Mouse (Mus musculus): ENCODE data around the gene Pibf1. TPM values are rescaled to one million over a fixed set of nuclear protein-coding genes. Genes with fewer than 3 reads are reported as not detected.

Pibf1 gene
- total RNA-seq (2021) (1 to 10 TPM; 8.5 to 8.9 TPM), polyA plus RNA-seq (2012; rRNA removed) (0.85 and 1.4 TPM in 2 replicates)
- long read RNA-seq, transcript Pibf1-201 (18 exons, 2,797 nt), result major isoform, 7 of 11 reads
- long read RNA-seq, partial matches to known transcripts, result 1 of 11 reads
- long read RNA-seq, other reads (novel, unspliced or antisense), result 3 of 11 reads

DNA sequence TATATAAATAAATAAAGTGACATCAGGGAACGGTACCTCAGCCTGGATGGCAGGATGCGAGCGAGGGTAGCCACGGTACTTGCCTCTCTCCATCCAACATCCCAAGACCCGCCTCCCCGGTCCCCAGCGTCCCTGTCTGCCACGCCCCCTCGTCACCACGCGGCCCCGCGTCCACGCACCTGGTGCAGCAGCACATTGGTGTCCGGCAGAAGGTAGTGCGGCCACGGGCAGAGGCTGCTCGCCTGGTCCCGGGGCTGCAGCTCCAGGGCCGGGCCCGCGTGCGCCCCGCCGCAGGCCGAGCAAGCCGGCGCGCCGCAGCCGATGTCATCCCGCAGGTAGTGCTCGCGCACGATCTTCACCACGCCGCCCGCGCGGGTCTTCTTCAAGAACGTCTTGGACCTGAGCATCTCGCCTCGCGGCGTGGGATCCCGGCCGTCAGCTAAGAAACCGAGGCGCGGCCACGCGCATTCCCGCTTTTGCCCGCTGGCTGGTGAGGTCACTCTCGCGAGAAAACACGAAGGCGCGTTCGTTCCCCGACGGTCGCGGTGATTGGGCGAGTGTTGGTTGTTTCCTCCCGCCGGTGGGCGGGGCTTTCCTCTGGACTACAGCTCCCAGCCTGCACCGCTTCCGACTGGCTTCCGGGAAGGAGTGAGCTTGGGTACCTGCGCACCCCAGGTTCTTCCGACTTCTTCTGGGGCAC, at the start of gene Pibf1, which contains the start of gene Dis3:
TSS of gene Pibf1 (plus strand) at position 158 of the 700 bp plus-strand sequence.
TSS of gene Dis3 (minus strand) at position 504 of the 700 bp plus-strand sequence.
- peak; percentile 99 for DNase-seq

DNA sequence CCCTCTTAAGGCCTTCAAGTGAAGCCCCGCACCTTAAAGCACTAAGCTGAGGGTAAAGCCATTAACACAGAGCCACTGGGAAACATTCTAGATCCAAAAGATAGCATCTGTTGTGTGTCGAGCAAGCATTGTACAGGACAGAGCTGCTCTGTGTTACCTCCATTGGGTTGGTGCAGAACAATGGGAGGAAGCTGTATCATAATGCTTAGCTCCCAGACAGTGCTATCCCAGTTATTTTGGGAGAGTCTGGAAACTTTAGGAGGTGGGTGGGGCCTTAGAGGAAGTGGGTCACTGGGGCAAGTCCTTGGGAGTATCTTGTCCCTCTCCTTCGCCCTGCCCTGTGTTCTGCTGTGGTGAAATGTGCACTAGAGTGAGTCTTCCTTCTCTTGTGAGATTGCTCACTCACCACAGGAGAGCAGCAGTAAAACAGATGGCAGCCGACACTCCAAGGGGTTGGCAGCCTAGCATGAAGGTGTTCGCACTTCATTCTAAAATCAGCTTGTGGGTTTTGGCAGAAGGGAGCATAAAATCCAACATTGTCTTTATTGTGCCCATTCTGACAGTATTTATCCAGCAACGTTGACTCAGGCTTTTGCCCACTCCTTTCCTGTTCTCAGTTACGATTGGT, 40.2 kb upstream of the Pibf1 start:
- no peak for DNase-seq

DNA sequence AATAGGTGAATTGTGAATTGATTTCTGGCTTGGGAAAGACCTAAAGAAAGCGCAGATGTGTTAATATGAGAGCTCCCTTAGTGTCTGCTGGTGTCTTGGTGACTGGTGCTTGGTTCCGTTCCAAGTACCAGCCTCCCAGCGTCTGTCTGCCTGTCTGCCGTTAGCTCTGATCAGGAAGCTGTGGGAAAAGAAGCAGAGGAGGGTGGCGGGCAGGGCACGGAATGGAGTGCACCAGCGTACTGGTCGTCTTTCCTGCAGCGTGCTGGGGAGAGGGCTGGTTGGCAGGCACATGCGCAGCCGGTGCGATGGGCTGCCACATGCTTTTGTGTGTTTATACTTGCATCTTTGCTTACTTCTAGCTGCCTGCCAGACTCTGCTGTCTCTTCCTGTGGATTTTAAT, 38.6 kb upstream of the Pibf1 start:
- DNase-seq, result no peak

DNA sequence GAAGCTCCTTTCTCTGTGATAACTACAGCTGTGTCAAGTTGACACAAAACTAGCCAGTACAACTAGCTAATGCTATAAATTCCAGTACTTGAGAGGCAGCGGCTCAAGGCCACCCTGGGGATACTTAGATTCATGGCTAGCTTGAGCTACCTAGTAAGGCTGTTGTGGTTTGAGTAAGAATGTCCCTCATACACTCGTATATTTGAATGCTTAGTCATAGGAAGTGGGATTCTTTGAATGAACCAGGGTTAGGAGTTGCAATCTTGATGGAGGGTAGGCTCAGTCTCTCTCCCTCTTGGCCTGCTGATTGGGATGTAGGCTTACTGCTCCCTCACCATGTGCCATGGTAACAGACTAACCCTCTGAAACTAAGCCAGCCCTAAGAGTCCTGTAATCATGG, 36.1 kb upstream of the Pibf1 start:
- no peak for DNase-seq

DNA sequence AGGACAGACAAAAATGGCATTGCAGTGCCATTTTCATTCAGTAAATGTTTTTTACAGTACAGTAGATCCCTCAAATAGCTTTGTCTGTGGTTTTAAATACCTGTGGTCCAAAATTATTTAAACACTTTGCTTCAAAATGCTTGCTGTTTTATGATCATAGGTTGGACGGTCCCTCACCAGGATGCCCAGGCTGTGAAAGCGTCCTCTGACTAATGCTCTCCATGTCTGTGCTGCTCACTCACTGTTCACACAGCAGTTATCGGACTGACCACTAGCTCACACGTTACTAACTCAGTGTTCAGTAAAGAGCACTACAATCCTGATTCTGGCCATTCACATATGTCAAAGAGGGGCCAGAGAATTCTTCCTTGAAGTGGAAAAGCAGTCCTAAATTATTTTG, 28.1 kb upstream of the Pibf1 start:
- no peak for DNase-seq

DNA sequence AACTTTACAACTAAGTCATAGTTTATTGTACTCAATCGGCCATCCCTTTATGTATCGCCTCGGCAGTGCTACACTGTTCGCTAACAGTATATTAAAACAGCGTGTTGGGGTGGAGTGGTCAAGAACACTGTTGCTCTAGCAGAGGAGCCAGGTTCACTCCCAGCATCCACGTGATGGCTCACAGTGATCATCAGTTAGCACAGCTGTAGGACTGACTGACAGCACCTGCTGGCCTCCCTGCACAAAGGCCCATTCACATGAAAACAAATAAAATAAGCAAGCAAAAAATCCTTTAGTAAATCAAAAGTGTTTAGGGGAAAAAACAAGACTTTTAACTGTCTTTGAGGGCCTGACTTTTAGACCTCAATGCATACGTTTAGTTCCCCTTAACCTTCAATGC, 10.3 kb upstream of the Pibf1 start:
- no peak for DNase-seq

- no peak for DNase-seq
These were observed 853 bp downstream of the Pibf1 start for GRCm38 (mm10) chr14:99099967-99100587.

- no peak for DNase-seq
These were observed 3.8 kb downstream of the Pibf1 start for GRCm38 (mm10) chr14:99103050-99103449.

DNA sequence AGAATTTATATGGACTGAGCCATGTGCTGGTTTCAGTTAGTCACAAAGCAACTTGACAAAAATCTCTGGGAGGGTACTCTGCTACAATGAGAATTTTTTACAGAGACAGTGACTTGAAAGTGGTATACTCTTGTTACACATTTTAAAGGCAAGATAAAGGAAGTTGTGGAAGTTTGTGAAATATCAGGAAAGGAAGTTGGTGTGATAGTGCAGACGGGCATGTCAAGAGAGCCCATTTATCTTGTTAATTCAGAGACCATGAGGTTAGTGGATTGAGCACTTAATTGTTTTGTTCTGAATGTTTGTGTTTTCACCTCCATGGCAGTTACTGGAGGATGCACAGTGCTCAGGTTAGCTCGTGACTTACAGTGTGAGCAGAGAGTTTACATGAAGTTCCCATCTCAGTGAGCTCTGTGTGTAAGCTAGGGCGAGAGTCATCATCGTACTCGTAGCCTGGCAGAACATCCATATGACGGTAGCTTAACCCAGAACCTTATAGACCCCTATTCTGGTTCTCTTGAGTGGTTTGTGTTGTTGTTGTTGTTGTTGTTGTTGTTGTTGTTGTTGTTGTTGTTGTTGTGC, 5.4 kb downstream of the Pibf1 start:
- DNase-seq, result no peak

DNA sequence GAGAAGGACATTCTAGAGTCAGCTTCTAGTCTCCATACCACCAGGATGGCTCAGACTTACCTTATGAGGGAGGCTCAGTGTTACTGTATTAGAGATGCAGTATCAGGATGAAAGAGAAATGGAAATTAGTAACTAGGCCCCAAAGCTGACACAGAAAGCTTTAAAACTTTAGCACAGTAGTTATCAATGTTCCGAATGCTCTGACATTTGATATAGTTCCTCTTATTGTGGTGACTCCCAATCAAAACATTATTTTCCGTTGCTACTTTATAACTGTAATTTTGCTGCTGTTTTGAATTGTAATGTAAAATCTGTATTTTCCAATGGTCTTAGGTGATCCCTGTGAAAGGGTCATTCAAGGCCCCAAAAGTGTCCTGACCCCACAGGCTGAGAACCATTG, 7.4 kb downstream of the Pibf1 start:
- no peak for DNase-seq

DNA sequence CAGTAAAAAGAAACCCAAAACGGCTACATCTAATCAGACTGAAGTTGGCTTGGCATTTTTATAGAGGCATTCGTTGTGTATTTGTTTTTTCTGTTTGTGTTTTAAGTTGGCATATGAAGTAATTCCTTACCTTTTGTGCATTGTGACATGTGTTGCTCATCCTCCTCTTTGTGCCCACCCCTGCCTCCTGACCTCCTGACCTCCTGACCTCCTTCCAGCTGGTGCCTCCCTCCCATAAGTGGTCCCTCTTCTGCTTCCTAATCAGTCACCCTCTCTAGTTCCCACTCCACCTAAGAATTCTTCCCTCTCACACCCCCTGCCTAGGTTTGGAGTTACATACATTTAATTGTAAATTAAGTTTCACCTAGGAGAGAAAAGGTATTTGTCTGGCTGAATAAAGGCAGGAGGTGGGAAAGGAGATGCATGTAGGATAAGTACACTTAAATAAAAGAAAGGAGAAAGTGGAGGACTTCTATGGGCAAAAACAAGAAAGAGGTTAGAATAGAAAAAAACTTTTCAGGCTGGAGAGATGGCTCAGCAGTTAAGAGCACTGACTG, 8.5 kb downstream of the Pibf1 start:
- DNase-seq, result no peak

GRCm38 (mm10) chr14:99108762-99109161, 9.5 kb downstream of the Pibf1 start:
- DNase-seq, result no peak

DNA sequence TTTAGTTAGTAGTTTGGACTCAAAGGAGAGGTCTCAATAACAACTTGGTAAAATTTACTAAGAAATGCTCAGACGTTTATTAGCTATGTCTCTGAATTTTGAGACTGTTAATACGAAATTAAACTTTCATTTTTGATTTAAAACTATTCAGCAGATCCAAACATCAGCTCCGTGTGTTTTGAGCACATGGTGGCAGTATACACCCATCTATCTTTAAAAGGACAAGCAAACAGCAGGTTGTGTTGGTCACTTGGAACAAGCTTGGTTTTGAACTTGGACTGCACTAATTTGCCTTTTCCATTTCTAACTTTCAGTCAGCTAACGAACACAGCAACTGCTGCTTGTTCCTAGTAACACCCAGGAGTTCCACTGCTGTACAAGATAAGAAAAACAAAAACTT, 18.4 kb downstream of the Pibf1 start:
- DNase-seq, result no peak

DNA sequence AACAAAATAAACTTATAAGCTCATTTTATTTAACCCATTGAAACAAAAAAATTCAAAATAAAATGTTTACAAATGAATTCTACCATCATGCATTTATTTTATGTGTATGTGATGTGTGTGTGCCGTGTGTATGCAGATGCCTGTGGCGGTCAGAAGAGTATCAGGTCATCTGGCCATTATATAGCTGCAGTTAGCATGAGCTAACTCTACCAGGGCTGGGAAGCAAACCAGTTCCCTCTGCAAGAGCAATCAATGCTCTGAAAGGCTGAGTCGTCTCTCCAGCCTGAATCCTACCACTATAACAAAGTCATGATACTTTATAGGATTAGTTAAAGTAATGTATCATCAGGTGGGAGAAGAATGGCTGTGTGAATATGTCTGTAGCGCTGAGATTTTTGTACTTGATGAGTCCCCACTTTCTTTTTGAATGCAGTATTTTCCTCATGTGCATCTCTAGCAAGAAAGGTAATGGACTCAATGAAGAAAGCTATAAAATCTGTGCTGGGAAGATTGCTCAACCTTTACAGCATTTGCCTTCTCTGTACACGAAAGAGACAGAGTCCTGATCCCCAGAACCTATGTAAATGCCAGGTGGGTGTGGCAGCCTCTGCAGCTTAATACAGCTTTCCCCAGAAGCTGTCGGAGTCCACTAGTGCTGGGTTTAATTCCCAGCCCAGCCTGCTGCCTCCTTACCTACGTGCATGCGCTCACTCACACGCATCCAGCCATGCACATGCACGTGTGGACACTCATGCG, 22.5 kb downstream of the Pibf1 start:
- no peak for DNase-seq

DNA sequence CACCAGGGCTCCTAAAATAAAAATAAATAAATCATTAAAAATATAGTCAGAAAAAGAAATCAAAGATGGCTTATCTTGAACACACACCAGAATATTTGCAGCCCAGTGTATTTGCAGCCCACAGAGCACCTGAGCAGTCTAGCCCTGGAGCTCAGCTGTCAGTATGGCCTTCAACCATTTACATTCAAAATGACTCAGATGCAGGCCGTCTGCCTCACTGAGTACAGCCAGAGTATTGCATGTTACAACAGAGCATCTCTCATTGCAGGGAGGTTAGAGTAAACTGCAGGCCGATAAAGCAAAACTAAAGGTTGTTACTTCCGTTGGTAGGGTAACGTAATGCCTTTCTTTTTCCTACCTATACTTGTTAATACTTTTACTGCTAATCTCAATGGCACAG, 24.9 kb downstream of the Pibf1 start:
- peak; percentile 56 for DNase-seq

DNA sequence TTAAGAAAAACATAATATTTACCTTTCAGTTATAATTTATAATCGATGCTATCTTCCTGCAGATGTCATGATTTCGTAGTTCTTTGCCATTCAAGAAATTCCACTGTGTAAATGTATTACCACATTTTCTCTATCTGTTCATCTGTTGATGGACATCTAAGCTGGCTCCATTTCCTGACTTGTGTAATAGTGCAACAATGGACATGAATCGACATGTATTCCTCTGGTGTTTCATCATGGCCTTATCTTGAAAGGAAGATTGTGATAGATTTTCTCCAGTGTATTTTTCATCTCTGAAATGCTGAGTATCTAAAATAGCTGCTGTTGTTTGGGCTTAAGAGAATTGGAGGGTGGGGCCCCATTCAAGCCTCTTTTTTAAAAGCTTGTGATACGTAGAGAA, 27.5 kb downstream of the Pibf1 start:
- DNase-seq, result no peak

DNA sequence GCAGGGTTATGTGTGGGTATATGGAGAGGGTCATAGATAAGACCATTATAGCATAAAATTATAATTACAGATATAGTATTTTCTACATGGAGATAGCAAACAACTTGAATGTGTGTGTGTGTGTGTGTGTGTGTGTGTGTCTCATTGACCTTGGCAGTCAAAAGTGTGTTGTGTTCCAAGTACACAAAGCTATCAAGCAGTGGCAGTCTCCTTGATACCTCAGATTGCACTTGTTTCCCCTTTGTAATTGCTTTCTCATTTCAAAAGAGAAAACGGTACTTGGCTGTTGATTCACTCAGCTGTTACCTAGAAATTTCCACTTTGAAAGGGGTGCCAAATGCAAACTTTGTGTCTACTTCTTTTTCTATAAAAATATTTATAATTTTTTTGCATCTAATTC, 28.3 kb downstream of the Pibf1 start:
- DNase-seq, result no peak

DNA sequence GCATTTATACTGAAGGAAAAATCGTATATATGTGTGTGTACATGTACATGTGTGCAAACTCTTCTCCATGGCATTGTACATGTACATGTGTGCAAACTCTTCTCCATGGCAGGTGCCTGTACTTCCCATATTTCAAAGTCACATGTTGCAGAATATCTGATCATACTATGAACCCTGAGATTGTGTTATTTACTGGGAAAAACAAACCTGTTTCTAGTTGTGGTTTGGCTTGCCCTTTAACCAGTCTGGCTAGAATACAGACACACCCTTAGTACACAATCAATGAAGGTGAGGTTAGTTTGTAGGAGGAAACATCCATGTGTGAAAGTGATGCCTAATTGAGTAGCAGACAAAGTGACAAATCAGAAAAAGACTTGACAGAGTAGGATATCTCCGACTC, 29.8 kb downstream of the Pibf1 start:
- DNase-seq, result no peak

- DNase-seq, result no peak
These were observed 34.8 kb downstream of the Pibf1 start for GRCm38 (mm10) chr14:99134048-99134447.

GRCm38 (mm10) chr14:99135761-99136160, 36.5 kb downstream of the Pibf1 start:
- no peak for DNase-seq

- DNase-seq, result no peak
These were observed 37.1 kb downstream of the Pibf1 start for GRCm38 (mm10) chr14:99136297-99136696.

DNA sequence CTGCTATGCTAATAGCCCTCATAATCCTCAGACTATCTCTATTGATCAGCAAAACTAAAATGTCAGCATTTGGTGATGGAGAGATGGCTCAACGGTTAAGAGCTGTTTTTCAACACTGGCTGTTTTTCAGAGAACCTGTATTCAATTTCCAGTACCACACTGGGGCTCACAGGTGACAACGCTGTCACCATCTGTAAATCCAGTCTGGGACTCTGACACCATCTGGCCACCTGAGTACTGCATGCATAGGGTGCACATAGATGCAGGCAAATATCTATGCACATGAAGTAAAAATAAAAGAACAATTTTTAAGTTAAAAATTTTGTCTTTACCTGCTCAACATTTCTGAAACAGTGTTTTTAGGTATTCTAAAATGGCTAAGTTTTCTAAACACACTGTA, 40.8 kb downstream of the Pibf1 start:
- no peak for DNase-seq

Data from adrenal gland, adult 2 months (tissue).